Mouse (Mus musculus): ENCODE measurements around the gene Duox2.

Duox2 gene

DNA sequence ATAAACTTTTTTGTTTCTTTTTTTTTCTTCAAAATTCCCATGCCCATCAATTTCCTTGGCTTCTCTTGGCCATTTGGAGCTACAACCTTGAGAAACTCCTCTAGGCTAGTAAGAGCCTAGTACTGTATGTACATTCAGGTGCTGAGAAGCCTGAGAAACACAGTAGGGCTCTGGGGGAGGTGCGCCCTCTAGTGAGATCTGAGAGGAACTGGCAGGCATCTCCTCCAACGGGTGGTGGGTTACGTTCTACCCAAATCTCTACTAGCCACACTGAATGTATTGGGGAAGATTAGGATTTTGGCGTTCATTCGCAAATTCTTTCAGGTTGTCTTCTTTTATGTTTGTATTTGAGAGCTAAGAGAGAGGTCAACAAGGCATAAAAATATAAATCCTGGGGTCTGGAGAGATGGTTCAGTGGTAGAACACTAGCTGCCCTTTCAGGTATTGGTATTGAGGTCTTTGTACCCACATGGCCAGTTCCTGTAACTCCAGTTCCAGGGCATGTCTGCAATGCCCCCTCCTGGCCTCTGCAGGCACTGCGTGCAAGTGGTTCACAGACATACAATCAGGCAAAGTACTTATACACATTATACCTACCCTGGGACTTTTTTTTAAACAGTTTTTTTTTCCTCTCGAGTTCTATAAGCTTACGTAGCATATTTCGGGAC lies 4.5 kb upstream of the Duox2 start:
- in situ Hi-C loops (cut with MboI, MseI) = loop anchor here in 1 of 2 experiments (5.0 kb wide), 1 partner anchor 105 kb away; no protein-coding TSS in a partner anchor

DNA sequence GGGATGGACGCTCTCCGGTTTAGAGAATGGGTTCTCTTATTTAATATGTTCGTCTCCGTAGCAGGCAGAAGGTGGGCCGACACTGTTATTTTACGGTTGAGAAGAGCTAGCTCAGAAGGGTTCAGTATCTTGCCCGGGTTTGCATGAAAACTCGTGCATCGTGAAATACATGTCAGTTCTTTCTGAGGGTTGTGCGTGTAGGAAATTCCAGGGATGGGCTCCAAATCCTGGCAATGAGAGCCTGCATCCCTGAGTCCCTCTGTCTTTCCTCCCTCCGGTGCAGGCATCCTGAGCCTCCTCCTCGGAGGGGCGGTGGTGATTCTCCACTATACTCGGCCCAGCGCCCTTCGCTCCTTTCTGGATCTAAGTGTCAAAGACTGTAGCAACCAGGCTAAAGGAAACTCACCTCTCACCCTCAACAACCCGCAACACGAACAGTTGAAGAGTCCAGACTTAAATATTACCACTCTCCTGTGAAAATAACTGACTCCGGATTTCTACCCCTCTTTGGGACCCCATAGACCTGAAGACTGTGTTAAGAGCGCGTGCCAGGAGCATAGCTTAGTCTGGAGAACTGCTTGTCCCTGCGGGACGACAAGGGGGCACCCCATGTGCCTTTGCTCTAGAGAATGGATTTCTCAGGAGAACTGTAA lies 3.8 kb upstream of the Duox2 start:
- in situ Hi-C loops (cut with MboI, MseI) = loop anchor here in 1 of 2 experiments (5.0 kb wide), 1 partner anchor 105 kb away; no protein-coding TSS in a partner anchor

DNA sequence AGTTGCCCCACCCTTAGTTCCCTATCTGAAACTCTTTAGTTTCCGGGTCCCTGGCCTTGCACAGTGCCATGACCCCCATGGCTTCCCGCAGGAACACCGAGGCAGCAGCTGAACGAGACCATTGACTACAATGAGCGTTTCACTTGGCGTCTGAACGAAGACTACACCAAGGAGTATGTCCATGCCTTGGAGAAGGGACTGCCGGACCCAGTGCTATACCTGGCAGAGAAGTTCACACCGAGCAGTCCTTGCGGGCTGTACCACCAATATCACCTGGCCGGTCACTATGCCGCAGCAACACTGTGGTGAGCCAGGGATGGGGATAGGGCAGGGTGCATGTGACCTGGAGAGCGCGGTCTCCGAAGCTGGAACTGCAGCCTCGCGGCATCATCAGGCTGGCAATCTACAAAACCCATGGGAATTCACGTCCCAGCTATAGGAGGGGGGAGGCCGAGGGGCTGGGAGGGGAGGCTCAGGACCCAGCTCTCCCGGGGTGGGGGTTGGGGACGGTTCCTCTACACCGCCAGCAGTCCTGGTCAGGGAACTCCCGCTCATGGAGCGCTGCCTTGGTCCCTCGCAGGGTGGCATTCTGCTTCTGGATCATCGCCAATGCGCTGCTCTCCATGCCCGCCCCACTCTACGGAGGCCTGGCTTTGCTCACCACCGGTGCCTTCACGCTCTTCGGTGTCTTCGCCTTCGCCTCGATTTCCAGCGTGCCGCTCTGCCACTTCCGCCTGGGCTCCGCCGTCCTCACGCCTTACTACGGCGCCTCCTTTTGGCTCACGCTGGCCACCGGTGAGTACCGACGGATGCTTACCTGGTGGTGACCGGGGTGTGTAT lies 3.1 kb upstream of the Duox2 start:
- in situ Hi-C loops (cut with MboI, MseI) = loop anchor here in 1 of 2 experiments (5.0 kb wide), 1 partner anchor 104 kb away; no protein-coding TSS in a partner anchor

DNA sequence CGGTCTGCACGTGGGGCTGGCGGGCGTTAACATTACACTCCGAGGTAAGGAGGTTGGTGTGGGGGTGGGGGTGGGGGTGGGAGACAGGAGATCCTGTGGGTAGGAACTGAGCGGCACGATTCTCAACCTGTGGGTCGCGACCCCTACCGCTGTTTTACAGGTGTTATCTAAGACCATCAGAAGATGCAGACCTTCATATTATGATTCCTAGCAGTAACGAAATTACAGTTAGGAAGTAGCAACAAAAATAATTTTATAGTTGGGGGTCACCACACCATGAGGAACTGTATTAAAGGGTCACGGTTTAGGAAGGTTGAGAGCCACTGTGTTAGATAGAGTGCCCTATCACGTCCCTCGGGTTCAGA lies 2.4 kb upstream of the Duox2 start:
- in situ Hi-C loops (cut with MboI, MseI) = loop anchor here in 1 of 2 experiments (5.0 kb wide), 1 partner anchor 103 kb away; no protein-coding TSS in a partner anchor

DNA sequence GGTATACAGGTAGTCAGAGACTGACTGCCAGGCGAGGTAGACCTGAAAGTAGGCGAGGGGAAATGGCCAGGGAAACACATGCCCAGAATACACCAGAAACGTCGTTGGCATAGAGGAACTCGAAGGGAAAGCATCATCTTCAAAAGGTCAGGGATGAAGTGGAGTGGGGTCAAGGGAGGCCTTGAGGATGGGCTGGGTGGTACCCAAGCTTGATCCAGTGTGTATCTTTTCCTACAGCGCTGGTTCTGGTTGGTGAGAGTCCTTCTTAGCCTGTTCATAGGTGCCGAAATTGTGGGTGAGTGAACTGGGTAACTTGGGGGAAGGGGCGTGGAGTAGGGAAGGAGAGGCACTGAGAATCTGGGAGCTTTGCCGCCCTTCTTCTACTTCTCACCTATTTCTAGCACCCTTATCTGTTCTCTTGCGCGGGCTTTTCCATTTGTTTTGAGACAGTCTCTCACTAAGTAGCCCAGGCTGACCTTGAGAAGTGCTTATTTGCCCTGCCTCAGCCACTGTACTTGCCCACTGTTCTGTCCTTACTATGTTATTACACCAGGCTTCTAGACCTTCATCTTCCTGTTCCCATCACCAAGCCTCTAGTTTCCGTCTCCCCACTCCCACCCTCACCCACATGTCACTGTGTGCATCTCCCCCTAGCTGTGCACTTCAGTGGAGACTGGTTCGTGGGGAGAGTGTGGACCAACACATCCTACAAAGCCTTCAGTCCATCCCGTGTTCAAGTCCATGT lies 1.8 kb upstream of the Duox2 start:
- in situ Hi-C loops (cut with MboI, MseI) = loop anchor here in 1 of 2 experiments (5.0 kb wide), 1 partner anchor 103 kb away; no protein-coding TSS in a partner anchor

DNA sequence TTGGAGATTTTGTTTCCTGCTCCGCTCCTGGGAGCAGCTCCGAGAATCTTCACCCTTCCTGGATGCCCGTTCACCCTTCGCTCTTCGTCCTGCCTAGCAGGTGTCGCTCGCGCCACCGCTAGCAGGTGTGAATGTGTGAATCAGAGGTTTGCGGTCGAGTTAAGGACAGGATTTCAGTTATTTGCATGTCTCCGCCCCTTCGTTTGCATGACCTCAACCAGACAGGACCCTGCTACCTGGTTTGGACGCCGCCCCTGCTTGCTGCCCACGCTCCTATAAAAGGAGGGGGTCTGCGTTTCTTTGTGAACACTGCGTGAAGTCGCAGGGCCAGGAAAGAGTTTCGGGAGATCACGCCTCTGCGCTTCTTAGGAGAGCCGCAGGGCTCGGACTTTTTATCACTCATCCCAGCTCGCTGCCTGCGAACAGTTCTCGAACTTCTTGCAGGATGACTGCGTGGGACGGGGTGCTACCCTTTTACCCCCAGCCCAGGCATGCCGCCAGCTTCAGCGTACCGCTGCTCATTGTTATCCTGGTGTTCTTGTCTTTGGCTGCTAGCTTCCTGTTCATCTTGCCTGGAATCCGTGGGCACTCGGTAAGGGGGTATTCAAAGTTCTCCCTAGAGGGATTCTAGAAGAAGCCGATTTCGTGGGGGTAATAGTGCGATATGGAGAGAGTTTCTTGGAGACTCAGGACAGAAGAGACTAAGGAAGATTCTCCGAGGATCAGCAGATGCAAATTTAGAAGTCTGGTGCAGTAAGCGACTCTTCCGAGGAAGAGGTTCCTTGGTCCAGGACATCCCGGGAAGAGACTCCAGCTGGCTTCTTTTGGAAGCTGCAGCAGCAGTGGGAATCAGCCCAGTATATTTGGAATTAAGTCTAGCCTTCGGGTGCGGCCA lies 594 bp upstream of the Duox2 start, which contains the start of gene Duoxa2:
Duoxa2 (plus strand) TSS at position 305 of the 895 bp plus-strand sequence.
- in situ Hi-C loops (cut with MboI, MseI) = no loop called here

DNA sequence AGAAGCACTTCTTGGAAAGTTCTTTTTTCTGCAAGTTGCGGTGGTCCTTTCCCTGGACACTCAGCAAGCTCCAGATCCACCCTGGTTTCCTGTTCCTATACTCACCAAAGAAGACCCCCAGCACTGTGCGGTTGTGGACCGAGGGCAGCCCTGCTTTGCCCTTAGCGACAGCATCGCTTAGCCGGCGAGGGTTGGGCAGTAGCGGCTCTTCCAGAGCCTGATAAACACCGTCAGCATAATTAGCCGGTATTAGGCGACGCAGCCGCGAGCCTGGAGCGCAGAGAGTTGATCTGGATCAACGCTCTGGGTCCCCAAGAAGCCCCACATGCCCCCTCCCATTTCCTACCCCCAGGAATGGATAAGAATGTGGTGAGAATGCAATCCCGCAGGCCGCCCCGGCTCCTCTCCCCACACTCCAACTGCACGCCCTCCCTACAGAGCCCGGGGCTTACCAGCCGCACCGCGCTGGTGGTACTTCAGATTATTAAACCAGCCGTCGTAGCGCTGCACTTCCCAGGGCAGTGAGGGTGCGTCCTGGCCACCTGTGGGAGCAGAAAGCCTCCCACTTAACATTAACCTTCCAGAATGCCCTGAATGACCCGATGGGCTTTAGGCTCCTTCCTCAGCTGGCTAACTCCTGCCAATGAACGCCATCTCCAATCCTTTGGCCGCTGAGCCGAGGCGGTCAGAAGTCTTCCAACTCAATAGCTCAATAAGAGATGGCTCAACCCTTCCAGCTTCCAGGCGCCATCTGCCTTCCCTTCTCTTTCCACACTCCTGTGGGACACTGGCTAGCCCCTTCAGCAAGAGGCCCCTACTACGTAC lies 766 bp downstream of the Duox2 start:
- in situ Hi-C loops (cut with MboI, MseI) = no loop called here

DNA sequence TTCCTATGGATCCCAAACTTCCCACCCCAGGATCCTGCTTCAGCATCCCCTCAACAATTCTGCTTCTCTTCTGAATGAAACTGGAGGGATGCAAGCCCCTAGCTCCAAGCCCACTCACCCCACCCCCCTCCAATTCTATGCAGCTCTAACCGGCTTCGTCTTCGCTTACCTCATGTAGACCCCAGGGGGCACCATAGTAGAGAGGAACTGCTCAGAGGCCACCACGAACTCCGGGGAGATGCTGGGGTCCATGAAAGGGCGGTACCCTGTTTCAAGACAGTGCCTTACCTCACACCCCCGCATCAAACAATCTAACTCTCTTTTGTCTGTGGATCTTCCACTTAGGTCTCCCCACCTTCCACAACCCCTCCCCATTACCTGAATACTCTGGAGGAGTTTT lies 3.3 kb downstream of the Duox2 start:
- in situ Hi-C loops (cut with MboI, MseI) = no loop called here

DNA sequence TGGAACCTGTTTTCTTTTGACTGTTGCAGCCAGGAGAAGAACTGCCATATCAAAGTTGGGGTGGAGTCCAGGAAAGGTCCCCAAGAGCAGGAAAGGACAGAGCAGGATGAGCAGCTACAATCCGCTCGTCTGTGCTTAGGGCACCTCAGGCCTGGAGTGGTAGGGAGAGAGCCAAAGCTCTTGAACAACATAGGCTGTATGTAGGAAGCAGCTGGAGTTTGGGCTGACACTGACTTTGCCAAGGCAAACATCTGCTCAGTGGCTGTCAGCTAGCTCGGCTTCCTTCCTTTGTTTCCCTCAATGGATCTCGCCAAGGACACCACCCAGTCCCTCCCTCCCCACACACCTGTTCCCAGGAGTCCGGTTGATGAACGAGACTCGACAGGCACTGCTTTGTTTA lies 12.1 kb downstream of the Duox2 start:
- in situ Hi-C loops (cut with MboI, MseI) = no loop called here

DNA sequence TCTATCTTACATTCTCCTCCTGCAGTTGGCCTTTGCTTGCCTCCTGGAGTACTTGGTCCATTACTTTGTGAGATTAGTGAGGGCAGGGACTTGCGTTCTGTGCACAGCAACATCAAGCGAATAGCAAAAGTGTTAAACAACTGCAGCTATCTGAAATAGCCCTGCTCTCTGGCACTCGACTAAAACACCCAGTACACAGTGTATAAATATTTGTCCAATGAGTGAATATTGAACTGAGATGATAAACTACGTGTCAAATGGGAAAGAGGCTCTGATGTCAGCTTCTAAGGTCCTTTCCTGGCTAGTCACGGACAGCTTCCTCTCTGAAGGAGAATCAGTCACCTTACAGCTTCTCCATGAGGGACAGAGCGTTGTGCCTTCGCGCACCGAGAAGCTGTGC lies 14.2 kb downstream of the Duox2 start:
- in situ Hi-C loops (cut with MboI, MseI) = no loop called here

DNA sequence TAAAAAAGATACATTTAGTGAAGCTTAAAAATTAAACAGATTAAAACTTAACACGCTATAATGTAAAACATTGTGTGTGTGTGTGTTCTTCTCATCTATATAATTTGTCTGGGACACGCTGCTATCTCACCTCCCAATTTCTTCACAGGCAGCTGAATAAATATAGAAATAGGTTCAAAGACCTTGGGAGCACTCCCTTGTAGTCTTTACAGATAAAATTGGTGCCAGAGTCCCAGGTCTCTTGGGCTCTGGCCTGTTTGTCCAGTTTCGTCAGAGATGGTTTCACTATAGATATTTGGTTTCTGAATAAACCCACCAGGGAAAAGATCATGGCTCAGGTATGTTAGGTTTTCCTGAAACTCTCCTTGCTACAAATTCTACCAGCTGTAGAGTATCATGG lies 19.5 kb downstream of the Duox2 start:
- in situ Hi-C loops (cut with MboI, MseI) = no loop called here

DNA sequence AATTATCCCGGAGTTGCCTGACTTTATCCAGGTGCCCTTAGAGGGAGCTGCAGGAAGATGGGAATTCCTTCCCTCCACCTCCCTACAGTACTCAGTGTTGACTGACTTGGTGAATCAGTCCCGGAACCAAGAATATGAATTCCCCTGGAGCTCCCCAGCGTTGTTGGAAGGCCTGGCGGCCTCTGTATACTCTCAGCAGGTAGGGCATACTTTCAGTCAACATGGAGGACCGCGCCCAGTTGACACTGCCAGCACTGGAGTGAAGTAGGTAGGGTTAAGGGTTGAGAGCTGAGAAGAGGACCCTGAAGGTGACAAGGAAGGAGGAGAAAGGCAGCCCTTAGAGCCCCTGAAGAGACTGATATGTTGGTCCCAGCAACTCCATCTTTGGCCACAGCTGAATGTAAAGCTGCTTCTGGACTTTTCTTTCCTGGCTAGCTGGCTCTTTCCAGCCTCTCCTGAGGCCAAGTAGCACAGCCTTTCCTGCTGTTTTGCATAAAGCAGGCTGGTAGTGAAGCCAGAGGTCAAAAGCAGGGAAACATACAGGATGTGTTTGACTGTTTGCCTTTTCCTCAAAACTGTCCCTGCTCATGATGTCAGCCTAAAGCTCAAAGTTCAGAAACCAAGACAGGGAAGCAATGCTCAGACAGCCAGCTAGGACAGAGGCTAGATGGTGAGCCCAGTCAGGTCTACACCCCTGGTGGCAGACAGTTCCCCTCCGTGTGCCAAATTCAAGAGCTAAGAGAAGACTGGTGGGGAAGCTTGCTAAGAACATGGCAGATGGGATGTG lies 31.6 kb downstream of the Duox2 start:
- in situ Hi-C loops (cut with MboI, MseI) = loop anchor here in 1 of 2 experiments (10.0 kb wide), 1 partner anchor 898 kb away; no protein-coding TSS in a partner anchor

DNA sequence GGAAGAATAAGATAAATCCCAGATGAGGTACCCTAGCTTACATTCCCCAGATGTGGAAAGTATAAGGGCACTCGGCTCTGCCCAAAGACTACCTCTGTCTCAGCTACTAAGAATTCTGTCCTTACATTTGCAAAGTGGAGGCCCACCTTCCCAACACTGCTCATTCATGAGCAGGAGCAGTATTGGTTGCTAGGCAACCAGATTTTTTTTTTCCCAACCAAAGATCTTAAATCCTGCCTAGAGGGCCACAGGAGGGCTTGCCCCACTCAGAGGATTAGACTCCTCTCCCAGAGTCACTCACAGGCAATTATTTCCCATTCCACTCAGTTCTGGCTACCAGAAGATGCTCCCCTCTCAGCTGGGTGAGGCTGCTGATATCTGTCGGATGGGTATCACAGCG lies 33.6 kb downstream of the Duox2 start:
- in situ Hi-C loops (cut with MboI, MseI) = loop anchor here in 1 of 2 experiments (10.0 kb wide), 1 partner anchor 900 kb away; no protein-coding TSS in a partner anchor

DNA sequence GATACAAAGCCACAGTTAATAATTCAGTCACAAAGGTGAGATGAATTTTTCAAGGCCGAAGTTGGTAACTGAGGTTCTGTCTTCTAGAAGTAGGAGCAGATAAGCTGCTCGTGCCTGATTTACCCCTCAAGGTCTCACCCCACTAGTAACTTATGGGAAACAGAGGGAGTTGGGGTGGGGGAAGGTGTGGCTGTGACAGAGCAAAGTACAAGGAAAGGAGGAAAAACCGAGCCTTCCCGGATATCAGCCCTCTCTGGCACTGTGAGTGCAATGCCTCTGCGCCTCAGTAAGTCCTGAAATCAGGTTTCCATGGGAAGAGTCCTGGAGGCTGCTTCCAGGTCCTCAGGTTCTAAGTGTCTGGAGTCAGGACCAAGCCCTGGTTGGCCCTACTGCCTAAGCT lies 37.5 kb downstream of the Duox2 start:
- in situ Hi-C loops (cut with MboI, MseI) = loop anchor here in 1 of 2 experiments (10.0 kb wide), 1 partner anchor 904 kb away; no protein-coding TSS in a partner anchor

DNA sequence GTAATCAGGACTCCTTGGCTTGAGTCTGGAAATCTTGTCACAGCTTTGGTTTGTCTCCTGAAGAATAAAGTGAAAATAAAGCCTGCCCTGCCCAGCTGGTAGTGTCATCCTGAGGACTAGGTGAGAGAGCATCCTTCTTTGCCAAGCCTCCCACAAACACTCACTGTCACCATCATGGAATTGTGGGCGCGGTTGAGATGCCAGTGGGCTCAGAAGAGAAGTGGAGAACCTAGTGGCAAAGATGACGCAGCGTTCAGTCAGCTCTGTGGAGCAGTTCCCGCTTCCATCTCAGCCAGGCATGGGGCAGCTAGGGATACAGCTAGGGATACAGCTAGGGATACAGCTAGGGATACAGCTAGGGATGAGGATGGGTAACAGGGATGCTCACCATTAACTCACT lies 42.3 kb downstream of the Duox2 start:
- in situ Hi-C loops (cut with MboI, MseI) = no loop called here

DNA sequence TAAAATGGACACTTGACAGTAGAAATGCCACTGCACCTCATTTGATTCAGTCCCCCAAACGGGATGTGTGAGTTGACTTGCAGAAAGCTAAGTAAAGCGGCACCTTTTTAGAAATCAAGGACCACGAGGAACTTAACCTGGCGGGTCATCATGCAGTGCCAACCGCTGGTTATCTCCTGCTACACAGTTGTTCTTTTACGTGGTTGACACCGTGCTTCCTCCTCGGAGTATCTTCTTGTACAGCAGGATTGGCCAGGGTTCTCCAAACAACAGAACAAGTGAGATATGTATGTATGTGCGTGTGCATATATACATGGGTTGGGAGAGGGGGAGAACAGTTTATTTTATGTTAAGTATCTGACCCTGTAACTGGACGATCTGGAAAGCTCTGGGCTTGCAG lies 50.5 kb downstream of the Duox2 start:
- in situ Hi-C loops (cut with MboI, MseI) = loop anchor here in 1 of 2 experiments (5.0 kb wide), 2 partner anchors 35 to 175 kb away; no protein-coding TSS in a partner anchor

DNA sequence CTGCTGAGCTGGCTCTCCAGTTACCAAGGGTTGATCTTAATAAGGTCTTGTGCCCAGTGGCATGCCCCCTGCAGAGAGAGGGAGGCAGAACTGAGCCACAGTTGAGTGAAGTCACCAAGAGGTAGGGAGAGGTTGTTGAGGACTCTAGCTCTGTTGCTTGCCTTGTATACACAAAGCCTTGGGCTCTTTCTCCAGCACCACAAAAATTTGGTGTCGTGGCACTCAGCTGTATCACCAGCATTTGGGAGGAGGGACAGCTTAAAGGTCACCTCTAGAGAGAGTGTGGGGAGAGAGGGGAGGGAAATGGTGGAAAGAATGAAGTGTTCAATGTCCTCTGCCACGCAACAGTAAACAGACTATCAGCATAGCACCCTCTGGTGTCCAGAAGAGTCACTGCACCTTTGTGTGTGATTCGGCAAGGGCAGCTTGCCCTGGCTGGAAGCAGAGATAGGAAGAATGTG lies 54.5 kb downstream of the Duox2 start:
- in situ Hi-C loops (cut with MboI, MseI) = loop anchor here in 1 of 2 experiments (5.0 kb wide), 1 partner anchor 46 kb away; no protein-coding TSS in a partner anchor

DNA sequence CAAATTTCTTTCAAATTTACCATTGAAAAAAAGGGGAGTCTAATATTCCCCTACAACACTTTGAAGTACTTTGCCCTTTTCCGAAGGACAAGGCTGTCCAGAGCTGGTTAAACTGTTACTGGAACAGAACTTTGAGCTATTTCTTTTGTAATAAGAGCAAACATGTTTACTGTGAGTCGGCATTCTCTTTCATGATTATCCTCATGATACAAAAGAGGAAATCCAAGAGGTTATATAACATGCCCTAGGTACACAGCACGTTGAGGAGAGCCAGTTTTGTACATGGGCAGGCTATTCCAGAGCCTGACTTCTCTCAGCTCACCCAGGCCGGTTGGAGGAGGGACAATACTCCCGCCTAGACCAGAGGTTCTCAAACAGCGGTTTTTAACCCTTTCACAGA lies 56.3 kb downstream of the Duox2 start:
- in situ Hi-C loops (cut with MboI, MseI) = loop anchor here in 1 of 2 experiments (5.0 kb wide), 1 partner anchor 45 kb away; no protein-coding TSS in a partner anchor

All from T-helper 17 cell (primary cell).